Mouse (Mus musculus) kidney, embryonic 16.5 days (tissue): ENCODE data around the gene Clmp. TPM values are rescaled to one million over a fixed set of nuclear protein-coding genes. Genes with fewer than 3 reads are reported as not detected.
A peak's percentile ranks its signal among the peaks of the same experiment; 100 is the strongest.
"Not testable (repeated sequence)": the region's sequence is repeated elsewhere in the genome, so short reads cannot be mapped to it uniquely, and the experiment has no call there.

Source experiments
- ATAC-seq: fragments of 200-750 bp; cut with Nextera tagmentation; 2 replicates; pipeline ENCODE4 v1.8.0; 2017; ENCODE audit warnings: moderate TSS enrichment; ENCODE audit not compliant: low FRiP score, low TSS enrichment
- H3K27ac ChIP-seq: fragments of 300-500 bp; sonication (generic); 2 replicates; pipeline ENCODE4 v1.5.1; 2014; ENCODE audit warnings: low read length
- H3K27me3 ChIP-seq: fragments of 300-500 bp; sonication (generic); 2 replicates; pipeline ENCODE4 v1.6.1; 2014; ENCODE audit warnings: low read length, control low read depth, mixed read lengths; ENCODE audit not compliant: insufficient read depth
- H3K36me3 ChIP-seq: fragments of 300-500 bp; sonication (generic); 2 replicates; pipeline ENCODE4 v1.6.1; 2014; ENCODE audit warnings: low read length, control low read depth, mixed read lengths; ENCODE audit not compliant: insufficient read depth
- H3K4me1 ChIP-seq: fragments of 300-500 bp; sonication (generic); 2 replicates; pipeline ENCODE4 v1.6.1; 2014; ENCODE audit warnings: low read length, control low read depth, mixed read lengths; ENCODE audit not compliant: insufficient read depth
- H3K4me2 ChIP-seq: fragments of 300-500 bp; sonication (generic); replicated peaks from 2 replicates; pipeline ENCODE4 v1.6.1; 2014; ENCODE audit warnings: low read depth, low read length
- H3K4me3 ChIP-seq: fragments of 300-500 bp; sonication (generic); 2 replicates; pipeline ENCODE4 v1.5.1; 2014; ENCODE audit warnings: mild to moderate bottlenecking, low read length
- H3K9ac ChIP-seq: fragments of 300-500 bp; sonication (generic); replicated peaks from 2 replicates; pipeline ENCODE4 v1.6.1; 2014; ENCODE audit warnings: low read length
- H3K9me3 ChIP-seq: fragments of 300-500 bp; sonication (generic); 2 replicates; pipeline ENCODE4 v1.6.1; 2016; ENCODE audit warnings: low read length, control low read depth
- WGBS: fragments of 180-500 bp; shearing (Covaris S2); extraction: QIAGEN DNeasy Blood & Tissue Kit; methylation state at CpG from one replicate; pipeline ENCODE4 v1.1.7; 2014; 5-methylcytosine and 5-hydroxymethylcytosine counted together
- polyA plus RNA-seq: library from polyadenylated mRNA; unstranded; fragments of >200 nt; fragmentation: Nextera tagmentation; extraction: Ambion mirVana; gene quantifications from 2 replicates; pipeline ENCODE4 v1.2.1, GENCODE M21; 2015

The Clmp gene
- polyA plus RNA-seq, 1 experiment from 2014 or later, result 28.0 TPM

GRCm38 (mm10) chr9:40794251-40794650 lies 108.5 kb downstream of the Clmp start:
- H3K4me1 ChIP-seq, result peaks cover 19% of the 10 kb centered on the region
- no peak overlapping the region for H3K27ac ChIP-seq
- no peak overlapping the region for H3K4me2 ChIP-seq
- no peaks in the 10 kb centered on the region for H3K9me3 ChIP-seq
- H3K4me3 ChIP-seq, result no peak overlapping the region
- H3K9ac ChIP-seq, result no peak overlapping the region
- no peaks in the 10 kb centered on the region for H3K36me3 ChIP-seq
- no peaks in the 10 kb centered on the region for H3K27me3 ChIP-seq
- ATAC-seq, result no peak
- WGBS, result 24% methylated on average over 5 of the region's 5 CpGs

GRCm38 (mm10) chr9:40794926-40795325 lies 109.2 kb downstream of the Clmp start:
- H3K27me3 ChIP-seq, result no peaks in the 10 kb centered on the region

GRCm38 (mm10) chr9:40795562-40795961 lies 109.8 kb downstream of the Clmp start:
- Histone ChIP-seq H3K36me3 (no peaks in the 10 kb centered on the region), H3K27ac (no peak overlapping the region), H3K4me3 (no peak overlapping the region), H3K9ac (no peak overlapping the region), H3K27me3 (no peaks in the 10 kb centered on the region), H3K9me3 (no peaks in the 10 kb centered on the region), H3K4me2 (no peak overlapping the region), H3K4me1 (peaks cover 24% of the 10 kb centered on the region)
- 83% methylated on average over 2 of the region's 2 CpGs for WGBS
- no peak for ATAC-seq

More at GRCm38 (mm10) chr9:40794926-40795325, 109.2 kb downstream of the Clmp start:
- H3K36me3 ChIP-seq, result no peaks in the 10 kb centered on the region
- H3K4me2 ChIP-seq, result no peak overlapping the region
- no peak overlapping the region for H3K27ac ChIP-seq
- H3K9ac ChIP-seq, result no peak overlapping the region
- WGBS, result 64% methylated on average over 5 of the region's 5 CpGs
- no peak for ATAC-seq
- no peak overlapping the region for H3K4me3 ChIP-seq
- H3K9me3 ChIP-seq, result no peaks in the 10 kb centered on the region
- H3K4me1 ChIP-seq, result peaks cover 24% of the 10 kb centered on the region

GRCm38 (mm10) chr9:40796054-40796453 lies 110.3 kb downstream of the Clmp start:
- Histone ChIP-seq H3K36me3 (no peaks in the 10 kb centered on the region), H3K4me3 (no peak overlapping the region), H3K9ac (0 out of 2 replicates have a peak overlapping the region, but pooled peaks have one; percentile 26), H3K9me3 (no peaks in the 10 kb centered on the region), H3K4me1 (peaks cover 24% of the 10 kb centered on the region), H3K4me2 (no peak overlapping the region), H3K27ac (peak overlapping the region; percentile 53; the same call in 1 of the 2 replicates), H3K27me3 (no peaks in the 10 kb centered on the region)
- no peak for ATAC-seq
- WGBS, result 56% methylated on average over 4 of the region's 4 CpGs

DNA sequence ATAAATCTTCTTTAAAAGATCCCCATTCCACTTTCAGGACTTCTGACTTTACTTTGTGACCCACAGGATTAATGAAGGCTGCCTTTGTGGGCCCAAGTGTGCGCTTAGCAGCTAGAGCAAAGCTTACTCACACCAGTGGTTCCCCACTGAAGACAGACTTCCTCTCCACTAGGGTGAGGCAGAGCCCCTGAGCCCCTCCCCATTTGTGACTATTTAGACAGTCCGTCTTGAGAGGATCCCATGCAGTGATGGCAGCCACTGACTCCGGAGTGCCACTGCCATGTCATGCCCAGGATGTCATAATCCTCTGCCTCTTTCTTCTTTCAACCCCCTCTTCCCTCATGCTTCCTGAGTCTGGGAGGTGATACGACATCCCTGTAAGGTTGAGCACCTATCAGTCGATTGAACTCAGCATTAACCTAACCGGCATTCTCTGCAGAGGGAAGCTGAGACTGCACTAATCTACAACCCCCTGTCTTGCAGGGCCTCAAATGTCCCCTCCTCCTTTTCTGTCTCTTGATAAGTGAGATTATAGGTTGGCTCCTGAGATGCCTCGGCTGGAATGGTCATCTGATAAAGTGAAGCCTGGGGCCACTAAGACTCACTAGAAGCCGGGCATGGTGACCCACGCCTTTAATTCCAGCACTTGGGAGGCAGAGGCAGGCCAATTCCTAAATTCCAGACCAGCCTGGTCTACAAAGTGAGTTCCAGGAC lies 112.6 kb downstream of the Clmp start:
- Histone ChIP-seq H3K27ac (peak overlapping the region; percentile 100), H3K4me3 (no peak overlapping the region), H3K36me3 (peaks cover 12% of the 10 kb centered on the region), H3K27me3 (no peaks in the 10 kb centered on the region), H3K9me3 (no peaks in the 10 kb centered on the region), H3K4me2 (no peak overlapping the region), H3K4me1 (peaks cover 24% of the 10 kb centered on the region), H3K9ac (no peak overlapping the region)
- no peak for ATAC-seq
- 76% methylated on average over 9 of the region's 9 CpGs for WGBS

DNA sequence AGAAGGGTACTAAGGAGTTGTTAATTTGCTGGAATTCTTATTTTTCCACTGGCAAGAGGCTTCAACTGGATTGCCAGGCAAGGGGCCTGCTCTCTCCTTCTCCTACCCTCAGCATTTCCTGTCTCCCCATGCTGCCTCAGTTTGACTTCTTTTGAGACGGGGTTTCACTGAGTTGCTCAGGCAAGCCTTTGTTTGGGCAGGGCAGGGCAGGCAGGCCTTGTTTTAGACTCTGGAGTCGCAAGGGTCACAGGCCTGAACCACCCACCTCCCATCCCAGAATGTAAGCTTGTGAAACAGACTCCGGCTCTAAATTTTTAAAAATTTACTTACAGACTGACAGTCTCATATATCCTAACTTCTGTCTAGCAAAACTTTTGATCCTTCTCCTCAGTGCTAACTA lies 113.3 kb downstream of the Clmp start:
- H3K27ac ChIP-seq, result peak overlapping the region; percentile 100
- H3K9ac ChIP-seq, result peak overlapping the region; percentile 57
- peaks cover 19% of the 10 kb centered on the region for H3K36me3 ChIP-seq
- no peaks in the 10 kb centered on the region for H3K9me3 ChIP-seq
- peak overlapping the region; percentile 79 for H3K4me2 ChIP-seq
- H3K4me1 ChIP-seq, result peaks cover 30% of the 10 kb centered on the region
- H3K27me3 ChIP-seq, result no peaks in the 10 kb centered on the region
- WGBS, result 42% methylated on average over 3 of the region's 3 CpGs
- no peak overlapping the region for H3K4me3 ChIP-seq
- no peak for ATAC-seq

GRCm38 (mm10) chr9:40799837-40800501 lies 114.2 kb downstream of the Clmp start:
- Histone ChIP-seq H3K4me2 (peak overlapping the region; percentile 79), H3K36me3 (peaks cover 27% of the 10 kb centered on the region), H3K4me3 (peak overlapping the region; percentile 98), H3K9me3 (no peaks in the 10 kb centered on the region), H3K9ac (peak overlapping the region; percentile 92), H3K27ac (peak overlapping the region; percentile 100), H3K27me3 (no peaks in the 10 kb centered on the region), H3K4me1 (peaks cover 33% of the 10 kb centered on the region)
- under 1% methylated on average over 30 of the region's 30 CpGs for WGBS
- peak; percentile 44 for ATAC-seq

- Histone ChIP-seq H3K9ac (peak within 1 kb of the TSS; percentile 99), H3K4me3 (peak within 1 kb of the TSS; percentile 98), H3K4me2 (peak within 1 kb of the TSS; percentile 79), H3K27ac (peak within 1 kb of the TSS; percentile 100), H3K36me3 (peaks cover 37% of the 10 kb centered on the region), H3K9me3 (no peaks in the 10 kb centered on the region), H3K27me3 (no peaks in the 10 kb centered on the region), H3K4me1 (peaks cover 42% of the 10 kb centered on the region)
- WGBS, result under 1% methylated on average over 83 of the region's 83 CpGs
- ATAC-seq, result peak; percentile 98
Measured at GRCm38 (mm10) chr9:40800675-40801612, 115.2 kb downstream of the Clmp start, which contains the start of gene Hspa8. Hspa8 (plus strand) TSS chr9:40800984.

GRCm38 (mm10) chr9:40801614-40802532 lies 116.1 kb downstream of the Clmp start:
- ATAC-seq, result peak; percentile 1
- Histone ChIP-seq H3K4me3 (peak overlapping the region; percentile 98), H3K4me1 (peaks cover 50% of the 10 kb centered on the region), H3K36me3 (peaks cover 47% of the 10 kb centered on the region), H3K4me2 (peak overlapping the region; percentile 68), H3K9ac (peak overlapping the region; percentile 99), H3K27ac (peak overlapping the region; percentile 92)
- H3K27me3 ChIP-seq, H3K9me3 ChIP-seq: not testable (repeated sequence)
- 1% methylated on average over 24 of the region's 28 CpGs for WGBS
